Mouse (Mus musculus) gastrocnemius, postnatal 4 days (tissue): ENCODE measurements around the gene Lrrc40. TPM values are rescaled to one million over a fixed set of nuclear protein-coding genes. Genes with fewer than 3 reads are reported as not detected.

Source experiments
- DNase-seq, 2 experiments: peaks; one replicate each; pipeline ENCODE4 v3.0.0; 2021 to 2022; ENCODE audit warnings: low spot score in 2 of 2, mixed read lengths in 2 of 2
- long read RNA-seq, 2 experiments: library from polyadenylated mRNA; stranded (forward); transcript quantifications; one replicate each; pipeline ENCODE4 v2.0.0; 2021
- total RNA-seq, 2 experiments: library from RNA; stranded (reverse); gene quantifications; 2 replicates each; pipeline ENCODE4 v1.2.3; 2021

Gene Lrrc40
- total RNA-seq: 10 to 100 TPM; 15.3 to 17.3 TPM
- long read RNA-seq, experiment 1, full-length matches to known transcripts: 31 of 42 reads
- long read RNA-seq, experiment 1, partial matches to known transcripts: 1 of 42 reads
- long read RNA-seq, experiment 1, other reads (novel, unspliced or antisense): 10 of 42 reads
- long read RNA-seq, experiment 2, full-length matches to known transcripts: 24 of 38 reads
- long read RNA-seq, experiment 2, partial matches to known transcripts: 3 of 38 reads
- long read RNA-seq, experiment 2, other reads (novel, unspliced or antisense): 11 of 38 reads

DNA sequence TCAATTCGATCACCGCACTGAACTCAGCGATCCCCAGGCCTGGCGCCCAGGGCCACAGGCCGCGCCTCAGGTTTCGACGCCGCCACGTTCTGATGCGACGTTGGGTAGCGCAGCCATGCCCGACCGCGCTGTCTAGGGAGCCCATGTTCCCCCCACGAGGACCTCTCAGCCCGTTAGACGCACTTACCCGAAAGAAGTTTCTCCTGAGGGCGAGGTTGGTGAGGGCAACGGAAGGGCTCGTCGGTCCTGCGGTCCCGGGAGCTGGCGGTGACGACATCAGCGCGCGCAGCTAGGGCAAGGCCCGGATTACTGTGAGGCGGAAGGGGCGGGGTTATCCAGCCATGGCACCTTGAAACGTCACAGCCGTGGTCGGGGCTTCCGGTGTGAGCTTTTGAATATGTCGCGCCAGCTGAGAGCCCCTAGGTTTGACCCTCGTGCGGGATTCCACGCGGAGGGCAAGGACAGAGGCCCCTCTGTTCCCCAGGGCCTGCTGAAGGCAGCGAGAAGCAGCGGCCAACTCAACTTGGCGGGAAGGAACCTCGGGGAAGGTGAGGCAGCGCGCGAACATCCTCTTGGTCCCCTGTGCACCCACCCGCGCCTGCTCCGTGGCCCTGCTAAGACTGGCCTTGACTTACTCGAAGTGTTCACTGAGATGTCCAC, at the start of gene Lrrc40, which contains the start of gene Srsf11:
TSS of gene Lrrc40 (plus strand) at position 334 of the 660 bp plus-strand sequence.
TSS of gene Srsf11 (minus strand) at position 311 of the 660 bp plus-strand sequence.
- peak; percentile 84 to 94 for DNase-seq

GRCm38 (mm10) chr3:157993322-157993721, 43.1 kb upstream of the Lrrc40 start:
- no peak for DNase-seq

- no peak for DNase-seq
These were observed 40.7 kb upstream of the Lrrc40 start for GRCm38 (mm10) chr3:157995726-157996125.

GRCm38 (mm10) chr3:157998742-157999369, 37.6 kb upstream of the Lrrc40 start:
- DNase-seq: no peak

GRCm38 (mm10) chr3:158008647-158009046, 27.8 kb upstream of the Lrrc40 start:
- DNase-seq: no peak

GRCm38 (mm10) chr3:158009762-158010320, 26.6 kb upstream of the Lrrc40 start:
- DNase-seq: no peak

- DNase-seq: peak; percentile 89 to 92
These were observed 5.0 kb upstream of the Lrrc40 start for GRCm38 (mm10) chr3:158031371-158031925.

GRCm38 (mm10) chr3:158032106-158032505, 4.4 kb upstream of the Lrrc40 start:
- no peak for DNase-seq

DNA sequence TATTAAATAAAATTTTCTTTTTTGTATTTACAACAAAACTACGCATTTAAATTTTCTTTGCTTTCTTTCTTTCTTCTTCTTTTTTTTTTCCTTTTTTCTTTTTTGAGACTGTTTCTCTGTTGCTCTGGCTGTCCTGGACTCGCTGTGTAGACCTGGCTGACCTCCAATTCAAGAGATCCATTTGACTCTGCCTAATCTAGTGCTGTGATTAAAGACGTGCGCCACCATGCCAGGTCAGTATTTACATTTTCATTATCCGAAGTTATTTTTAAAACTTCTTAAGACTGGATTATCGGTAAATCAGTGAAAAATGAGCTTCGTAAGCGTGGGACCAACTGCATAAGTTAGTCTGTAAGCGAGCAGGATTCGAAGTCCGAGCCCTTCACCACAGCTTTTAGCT, 596 bp upstream of the Lrrc40 start:
- DNase-seq: peak in 1 of 2 experiments; percentile 16

- DNase-seq: no peak
These were observed 1.6 kb downstream of the Lrrc40 start for GRCm38 (mm10) chr3:158038106-158038505.

- DNase-seq: no peak
These were observed 4.3 kb downstream of the Lrrc40 start for GRCm38 (mm10) chr3:158040755-158041154.

- DNase-seq: no peak
These were observed 13.0 kb downstream of the Lrrc40 start for GRCm38 (mm10) chr3:158049508-158049907.

DNA sequence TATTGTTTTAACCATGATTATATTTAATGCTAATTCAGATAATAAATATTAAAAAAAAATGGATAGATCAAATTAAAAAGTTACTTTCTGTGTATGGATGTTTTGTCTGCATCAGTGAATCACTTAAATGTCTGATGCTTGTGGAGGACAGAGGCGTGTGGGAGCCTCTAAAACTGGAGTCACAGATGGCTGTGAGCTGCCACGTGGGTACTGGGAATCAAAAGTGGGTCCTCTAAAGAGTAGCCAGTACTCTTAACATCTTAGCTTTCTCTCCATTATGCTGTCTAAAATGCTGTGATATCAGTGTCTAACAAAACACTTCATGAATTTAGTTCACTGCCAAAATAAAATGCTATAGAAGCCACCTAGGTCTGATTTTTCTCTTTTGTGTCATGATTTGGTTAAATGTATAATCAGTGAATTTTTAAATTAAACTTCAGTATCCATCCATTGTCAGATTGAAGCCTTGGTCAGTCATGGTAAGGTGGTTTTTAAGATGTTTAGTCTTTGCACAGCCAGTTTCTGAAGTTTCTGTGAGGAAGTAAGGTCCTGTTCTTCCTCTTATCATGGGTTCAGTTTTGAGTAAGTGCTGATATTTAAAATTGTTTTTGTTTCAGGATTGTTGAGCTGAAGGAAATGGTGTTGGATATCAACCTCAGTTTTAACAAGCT, 24.3 kb downstream of the Lrrc40 start:
- DNase-seq: no peak

- DNase-seq: no peak
These were observed 25.5 kb downstream of the Lrrc40 start for GRCm38 (mm10) chr3:158061811-158062523.

GRCm38 (mm10) chr3:158065256-158065655, 28.8 kb downstream of the Lrrc40 start:
- DNase-seq: no peak

GRCm38 (mm10) chr3:158067916-158068315, 31.5 kb downstream of the Lrrc40 start:
- no peak for DNase-seq

- no peak for DNase-seq
These were observed 32.3 kb downstream of the Lrrc40 start for GRCm38 (mm10) chr3:158068613-158069263.

- DNase-seq: no peak
These were observed 38.5 kb downstream of the Lrrc40 start for GRCm38 (mm10) chr3:158075004-158075403.

DNA sequence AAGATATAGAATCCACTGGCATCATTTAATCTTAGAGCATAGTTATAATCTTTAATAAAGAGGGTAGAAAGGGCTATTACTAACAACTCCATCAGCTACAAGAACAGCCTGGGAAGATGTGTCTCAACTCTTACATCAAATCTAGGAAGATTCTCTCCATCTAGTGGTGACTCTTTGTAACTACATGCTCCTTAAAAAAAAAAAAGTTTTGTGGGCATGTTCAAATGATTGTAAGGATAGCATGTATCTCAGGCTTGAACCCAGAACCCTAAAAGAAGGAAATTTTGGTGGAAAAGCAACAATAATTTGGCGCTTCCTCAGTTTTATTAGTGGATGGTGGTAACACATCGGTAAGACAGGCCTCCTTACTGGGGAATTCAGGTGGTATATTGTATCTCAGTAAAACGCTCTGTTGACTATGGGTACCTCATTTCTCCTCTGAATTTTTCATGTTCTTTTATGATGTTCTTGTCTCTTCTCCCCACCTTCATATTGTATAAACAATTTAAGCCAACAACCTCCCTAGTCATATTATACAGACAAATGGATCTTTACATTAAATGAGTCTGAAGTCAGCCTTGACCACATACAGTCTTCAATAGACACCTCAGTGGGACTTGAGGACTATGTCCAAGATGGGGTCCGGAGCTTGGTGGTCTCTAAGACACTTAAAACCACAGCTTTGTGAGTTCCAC, 40.4 kb downstream of the Lrrc40 start:
- no peak for DNase-seq
